Mouse (Mus musculus) lung, postnatal 0 days (tissue): ENCODE measurements around the gene Dnajc6.

Source experiments
- CTCF ChIP-seq: IDR thresholded peaks from 2 replicates; pipeline ENCODE4 v1.5.1; 2016; ENCODE audit warnings: antibody characterized with exemption, mild to moderate bottlenecking
- EP300 ChIP-seq: IDR thresholded peaks from 2 replicates; pipeline ENCODE4 v1.6.1; 2016; ENCODE audit warnings: antibody characterized with exemption, mild to moderate bottlenecking, control low read depth

- no peak for TF ChIP-seq CTCF
- no peak for TF ChIP-seq EP300
These were observed 6.0 kb upstream of the Dnajc6 start for GRCm38 (mm10) chr4:101490320-101490917.
